Mouse (Mus musculus) midbrain, embryonic 14.5 days (tissue): ENCODE measurements at regions not wholly inside any gene's neighbourhood (a gene's known extent, or its start where the extent isn't known, plus 50 kb on each side); places are given as distances from the start of the nearest gene placed in this dataset.

Experiments
- ATAC-seq: fragments of 200-750 bp; cut with Nextera tagmentation; 2 replicates; pipeline ENCODE4 v1.8.0; 2017; ENCODE audit warnings: moderate number of reproducible peaks, moderate library complexity; ENCODE audit not compliant: low FRiP score, low TSS enrichment
- DNase-seq: peaks from one replicate; pipeline ENCODE4 v3.0.0-alpha.2; 2015
- H3K27ac ChIP-seq: fragments of 300-500 bp; sonication (generic); replicated peaks from 2 replicates; pipeline ENCODE4 v1.5.1; 2014; ENCODE audit warnings: mild to moderate bottlenecking, low read depth, low read length, moderate library complexity
- H3K27me3 ChIP-seq: fragments of 300-500 bp; sonication (generic); 2 replicates; pipeline ENCODE4 v1.6.1; 2014; ENCODE audit warnings: low read length, control low read depth, mixed read lengths; ENCODE audit not compliant: control insufficient read depth, insufficient read depth
- H3K36me3 ChIP-seq: fragments of 300-500 bp; sonication (generic); 2 replicates; pipeline ENCODE4 v1.6.1; 2014; ENCODE audit warnings: low read length, control low read depth; ENCODE audit not compliant: control insufficient read depth, insufficient read depth
- H3K4me1 ChIP-seq: fragments of 300-500 bp; sonication (generic); 2 replicates; pipeline ENCODE4 v1.6.1; 2014; ENCODE audit warnings: mild to moderate bottlenecking, antibody characterized with exemption, low read length, control low read depth; ENCODE audit not compliant: control insufficient read depth, insufficient read depth
- H3K4me2 ChIP-seq: fragments of 300-500 bp; sonication (generic); 2 replicates; pipeline ENCODE4 v1.6.1; 2014; ENCODE audit warnings: mild to moderate bottlenecking, low read length, moderate library complexity
- H3K4me3 ChIP-seq: fragments of 300-500 bp; sonication (generic); replicated peaks from 2 replicates; pipeline ENCODE4 v1.5.1; 2014; ENCODE audit warnings: low read depth, low read length
- H3K9ac ChIP-seq: fragments of 300-500 bp; sonication (generic); replicated peaks from 2 replicates; pipeline ENCODE4 v1.6.1; 2014; ENCODE audit warnings: mild to moderate bottlenecking, low read length, moderate library complexity
- H3K9me3 ChIP-seq: fragments of 300-500 bp; sonication (generic); 2 replicates; pipeline ENCODE4 v1.6.1; 2016; ENCODE audit warnings: low read length, control low read depth, mixed read lengths; ENCODE audit not compliant: control insufficient read depth
- WGBS: fragments of 180-500 bp; shearing (Covaris S2); extraction: QIAGEN DNeasy Blood & Tissue Kit; methylation state at CpG from one replicate; pipeline ENCODE4 v1.1.7; 2014; 5-methylcytosine and 5-hydroxymethylcytosine counted together

GRCm38 (mm10) chr16:39512774-39513173 is 471.4 kb upstream of the Lsamp start:
- peak; percentile 28 for DNase-seq
- Histone ChIP-seq H3K27me3 (no peaks in the 10 kb centered on the region), H3K36me3 (no peaks in the 10 kb centered on the region), H3K9ac (no peak overlapping the region), H3K27ac (no peak overlapping the region), H3K4me2 (no peak overlapping the region), H3K9me3 (no peaks in the 10 kb centered on the region), H3K4me1 (no peaks in the 10 kb centered on the region), H3K4me3 (no peak overlapping the region)
- 9% methylated on average over 1 of the region's 1 CpGs for WGBS
- ATAC-seq: no peak

- ATAC-seq (no peak), DNase-seq (peak; percentile 24)
- Histone ChIP-seq H3K27me3 (no peaks in the 10 kb centered on the region), H3K36me3 (no peaks in the 10 kb centered on the region), H3K27ac (no peak overlapping the region), H3K4me2 (no peak overlapping the region), H3K4me3 (no peak overlapping the region), H3K4me1 (no peaks in the 10 kb centered on the region), H3K9me3 (no peaks in the 10 kb centered on the region), H3K9ac (no peak overlapping the region)
- 27% methylated on average over 1 of the region's 1 CpGs for WGBS
Measured at GRCm38 (mm10) chr16:39513659-39514058, 470.5 kb upstream of the Lsamp start.

- WGBS: 56% methylated on average over 3 of the region's 3 CpGs
- ATAC-seq: no peak
Measured at GRCm38 (mm10) chr16:39531106-39531505, 453.1 kb upstream of the Lsamp start.

GRCm38 (mm10) chr16:39532770-39533169 is 451.4 kb upstream of the Lsamp start:
- H3K4me3 ChIP-seq: no peak overlapping the region
- H3K4me2 ChIP-seq: no peak overlapping the region
- 45% methylated on average over 3 of the region's 3 CpGs for WGBS
- 0 out of 2 replicates have a peak, but pooled peaks cover 8% of the 10 kb centered on the region for H3K4me1 ChIP-seq
- no peak for DNase-seq
- H3K9me3 ChIP-seq: no peaks in the 10 kb centered on the region
- no peak overlapping the region for H3K9ac ChIP-seq
- H3K27ac ChIP-seq: no peak overlapping the region
- no peak for ATAC-seq
- H3K36me3 ChIP-seq: no peaks in the 10 kb centered on the region
- no peaks in the 10 kb centered on the region for H3K27me3 ChIP-seq

More at GRCm38 (mm10) chr16:39531106-39531505, 453.1 kb upstream of the Lsamp start:
- no peak for DNase-seq
- no peak overlapping the region for H3K4me2 ChIP-seq
- H3K27ac ChIP-seq: no peak overlapping the region
- H3K27me3 ChIP-seq: no peaks in the 10 kb centered on the region
- H3K9ac ChIP-seq: no peak overlapping the region
- no peaks in the 10 kb centered on the region for H3K36me3 ChIP-seq
- H3K4me1 ChIP-seq: 0 out of 2 replicates have a peak, but pooled peaks cover 8% of the 10 kb centered on the region
- H3K4me3 ChIP-seq: no peak overlapping the region
- H3K9me3 ChIP-seq: no peaks in the 10 kb centered on the region

- H3K36me3 ChIP-seq: no peaks in the 10 kb centered on the region
- no peak overlapping the region for H3K4me2 ChIP-seq
- H3K9ac ChIP-seq: no peak overlapping the region
- H3K4me1 ChIP-seq: 0 out of 2 replicates have a peak, but pooled peaks cover 8% of the 10 kb centered on the region
- H3K27me3 ChIP-seq: no peaks in the 10 kb centered on the region
- H3K9me3 ChIP-seq: no peaks in the 10 kb centered on the region
- 92% methylated on average over 6 of the region's 6 CpGs for WGBS
- DNase-seq: no peak
- no peak overlapping the region for H3K27ac ChIP-seq
- H3K4me3 ChIP-seq: no peak overlapping the region
- ATAC-seq: no peak
Measured at GRCm38 (mm10) chr16:39533351-39533750, 450.8 kb upstream of the Lsamp start.

- Histone ChIP-seq H3K4me1 (no peaks in the 10 kb centered on the region), H3K4me3 (no peak overlapping the region), H3K9me3 (no peaks in the 10 kb centered on the region), H3K27ac (no peak overlapping the region), H3K9ac (no peak overlapping the region), H3K36me3 (no peaks in the 10 kb centered on the region), H3K4me2 (no peak overlapping the region), H3K27me3 (no peaks in the 10 kb centered on the region)
- DNase-seq: no peak
- no peak for ATAC-seq
- WGBS: 90% methylated on average over 2 of the region's 2 CpGs
Measured at GRCm38 (mm10) chr16:39553316-39553715, 430.8 kb upstream of the Lsamp start.

- no peak overlapping the region for H3K9ac ChIP-seq
- H3K27ac ChIP-seq: no peak overlapping the region
- no peak overlapping the region for H3K4me2 ChIP-seq
- ATAC-seq (no peak), DNase-seq (peak; percentile 33)
- WGBS: 30% methylated on average over 6 of the region's 6 CpGs
- no peaks in the 10 kb centered on the region for H3K4me1 ChIP-seq
- H3K27me3 ChIP-seq: no peaks in the 10 kb centered on the region
- no peak overlapping the region for H3K4me3 ChIP-seq
- no peaks in the 10 kb centered on the region for H3K36me3 ChIP-seq
- H3K9me3 ChIP-seq: no peaks in the 10 kb centered on the region
Measured at GRCm38 (mm10) chr16:39576620-39577019, 407.5 kb upstream of the Lsamp start.

- WGBS: 85% methylated on average over 1 of the region's 1 CpGs
- Histone ChIP-seq H3K27me3 (no peaks in the 10 kb centered on the region), H3K36me3 (no peaks in the 10 kb centered on the region), H3K4me1 (no peaks in the 10 kb centered on the region), H3K4me2 (no peak overlapping the region), H3K27ac (no peak overlapping the region), H3K9ac (no peak overlapping the region), H3K9me3 (no peaks in the 10 kb centered on the region), H3K4me3 (no peak overlapping the region)
- ATAC-seq: no peak
- DNase-seq: no peak
Measured at GRCm38 (mm10) chr16:39579621-39580020, 404.5 kb upstream of the Lsamp start.
